Mouse (Mus musculus): ENCODE measurements around the gene Eif5. TPM values are rescaled to one million over a fixed set of nuclear protein-coding genes. Genes with fewer than 3 reads are reported as not detected.

Gene Eif5
- polyA plus RNA-seq, 1 experiment: 57.6 TPM

DNA sequence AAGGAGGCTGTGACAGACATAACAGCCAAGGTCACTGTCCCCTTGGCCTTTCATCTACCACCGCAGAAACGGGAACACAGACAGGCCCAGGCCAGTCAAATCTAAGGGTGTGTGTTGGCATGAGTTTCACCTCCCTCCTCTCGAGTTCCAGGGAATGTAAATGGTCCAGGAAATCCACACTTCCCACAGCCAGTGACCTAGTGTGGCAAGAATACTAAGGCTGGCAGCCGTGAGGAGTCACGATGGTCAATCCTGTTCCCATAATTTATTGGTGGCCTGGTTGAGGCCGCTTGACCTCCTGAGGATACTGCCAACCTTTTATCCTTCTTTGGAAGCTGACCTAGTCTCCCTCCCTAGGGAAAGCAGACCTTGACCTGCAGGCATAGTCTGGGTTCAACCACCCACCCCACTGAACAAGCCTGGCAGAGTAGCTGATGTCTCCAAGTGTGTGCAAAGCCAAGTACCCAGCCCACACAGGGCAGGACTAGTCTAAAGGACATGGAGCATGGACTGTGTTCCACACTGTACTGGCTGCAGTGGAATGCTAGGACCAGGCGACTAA lies 23.5 kb upstream of the Eif5 start:
- Histone ChIP-seq H3K27me3 (ENCODE audit: control insufficient read depth, insufficient read depth, insufficient read length) (no peaks in the 10 kb centered on the region), H3K4me3 (no peak overlapping the region), H3K4me2 (ENCODE audit: low read depth) (peak overlapping the region; percentile 44), H3K36me3 (ENCODE audit: control insufficient read depth, insufficient read depth) (no peaks in the 10 kb centered on the region), H3K79me2 (ENCODE audit: control insufficient read depth, insufficient read depth) (no peaks in the 10 kb centered on the region), H3ac (ENCODE audit: control insufficient read depth, insufficient read length) (no peak overlapping the region)
- TF ChIP-seq CEBPB (IDR thresholded peaks at IDR 0.05; ENCODE audit: insufficient read depth, poor library complexity, severe bottlenecking) (no peak), E2F4 (IDR thresholded peaks at IDR 0.05; ENCODE audit: insufficient read depth) (no peak), POLR2AphosphoS2 (IDR thresholded peaks at IDR 0.05; ENCODE audit: insufficient read length, low read depth) (no peak), MYOG (IDR thresholded peaks at IDR 0.05; ENCODE audit: control insufficient read depth in 1 of 3, insufficient read depth in 1 of 3, insufficient read length in 2 of 3, low read depth in 2 of 3) (no peak), SRF (IDR thresholded peaks at IDR 0.05; ENCODE audit: control insufficient read depth, insufficient read length, low read depth) (no peak), MYOD1 (IDR thresholded peaks at IDR 0.05; ENCODE audit: control insufficient read depth in 1 of 3, insufficient read length in 2 of 3, low read depth in 2 of 3) (no peak), POLR2A (IDR thresholded peaks at IDR 0.05; ENCODE audit: insufficient read length, low read depth) (no peak), TCF12 (IDR thresholded peaks at IDR 0.05; ENCODE audit: insufficient read depth, poor library complexity, severe bottlenecking) (no peak), MAX (IDR thresholded peaks at IDR 0.05; ENCODE audit: low read depth) (no peak), REST (IDR thresholded peaks at IDR 0.05; ENCODE audit: insufficient read depth, insufficient read length) (no peak), USF1 (IDR thresholded peaks at IDR 0.05; ENCODE audit: low read depth) (no peak), TCF3 (IDR thresholded peaks at IDR 0.05; ENCODE audit: insufficient read length, low read depth) (no peak)

DNA sequence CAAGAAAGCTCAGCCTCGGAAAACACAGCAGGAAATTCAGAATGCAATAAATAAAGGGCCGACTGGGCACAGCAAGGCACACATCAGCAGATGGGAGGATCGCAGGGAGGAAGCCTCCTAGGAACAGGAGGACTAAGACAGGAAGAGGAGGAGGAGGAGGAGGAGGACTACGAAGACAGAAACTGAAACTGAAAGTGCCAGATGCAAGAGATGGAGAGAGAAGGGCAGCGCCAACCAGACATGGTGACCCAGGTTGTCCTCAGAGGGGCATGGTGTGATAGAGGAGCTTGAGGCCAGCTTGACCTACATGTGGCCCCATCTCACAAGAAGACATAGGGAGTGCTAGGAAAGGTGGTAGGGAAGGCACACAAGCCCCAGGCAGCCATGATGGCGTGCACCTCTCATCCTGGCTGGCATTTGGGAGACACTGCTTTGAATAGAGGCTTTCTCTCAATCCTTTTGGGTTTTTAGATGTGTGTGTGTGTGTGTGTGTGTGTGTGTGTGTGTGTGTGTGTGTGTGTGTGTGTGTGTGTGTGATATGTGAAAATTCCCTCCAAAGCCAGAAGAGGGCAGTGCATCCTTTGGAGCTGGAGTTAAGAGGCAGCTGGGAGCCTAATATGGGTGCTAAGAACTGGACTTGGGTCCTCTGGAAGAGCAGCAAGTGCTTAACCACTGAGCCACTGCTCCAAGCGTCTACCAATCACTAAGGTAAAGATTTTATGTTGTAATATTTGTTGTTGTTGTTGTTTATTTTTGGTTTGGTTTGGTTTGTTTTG lies 22.8 kb upstream of the Eif5 start:
- TF ChIP-seq SRF (IDR thresholded peaks at IDR 0.05; ENCODE audit: control insufficient read depth, insufficient read length, low read depth) (no peak), CEBPB (IDR thresholded peaks at IDR 0.05; ENCODE audit: insufficient read depth, poor library complexity, severe bottlenecking) (no peak), USF1 (IDR thresholded peaks at IDR 0.05; ENCODE audit: low read depth) (no peak), E2F4 (IDR thresholded peaks at IDR 0.05; ENCODE audit: insufficient read depth) (no peak), MYOD1 (IDR thresholded peaks at IDR 0.05; ENCODE audit: control insufficient read depth in 1 of 3, insufficient read length in 2 of 3, low read depth in 2 of 3) (no peak), MYOG (IDR thresholded peaks at IDR 0.05; ENCODE audit: control insufficient read depth in 1 of 3, insufficient read depth in 1 of 3, insufficient read length in 2 of 3, low read depth in 2 of 3) (no peak), TCF12 (IDR thresholded peaks at IDR 0.05; ENCODE audit: insufficient read depth, poor library complexity, severe bottlenecking) (no peak), TCF3 (IDR thresholded peaks at IDR 0.05; ENCODE audit: insufficient read length, low read depth) (no peak), MAX (IDR thresholded peaks at IDR 0.05; ENCODE audit: low read depth) (no peak), REST (IDR thresholded peaks at IDR 0.05; ENCODE audit: insufficient read depth, insufficient read length) (no peak), POLR2AphosphoS2 (IDR thresholded peaks at IDR 0.05; ENCODE audit: insufficient read length, low read depth) (no peak), POLR2A (IDR thresholded peaks at IDR 0.05; ENCODE audit: insufficient read length, low read depth) (no peak)
- Histone ChIP-seq H3K4me2 (ENCODE audit: low read depth) (peak overlapping the region; percentile 44), H3K36me3 (ENCODE audit: control insufficient read depth, insufficient read depth) (no peaks in the 10 kb centered on the region), H3ac (ENCODE audit: control insufficient read depth, insufficient read length) (no peak overlapping the region), H3K79me2 (ENCODE audit: control insufficient read depth, insufficient read depth) (no peaks in the 10 kb centered on the region), H3K27me3 (ENCODE audit: control insufficient read depth, insufficient read depth, insufficient read length) (no peaks in the 10 kb centered on the region), H3K4me3 (no peak overlapping the region)

DNA sequence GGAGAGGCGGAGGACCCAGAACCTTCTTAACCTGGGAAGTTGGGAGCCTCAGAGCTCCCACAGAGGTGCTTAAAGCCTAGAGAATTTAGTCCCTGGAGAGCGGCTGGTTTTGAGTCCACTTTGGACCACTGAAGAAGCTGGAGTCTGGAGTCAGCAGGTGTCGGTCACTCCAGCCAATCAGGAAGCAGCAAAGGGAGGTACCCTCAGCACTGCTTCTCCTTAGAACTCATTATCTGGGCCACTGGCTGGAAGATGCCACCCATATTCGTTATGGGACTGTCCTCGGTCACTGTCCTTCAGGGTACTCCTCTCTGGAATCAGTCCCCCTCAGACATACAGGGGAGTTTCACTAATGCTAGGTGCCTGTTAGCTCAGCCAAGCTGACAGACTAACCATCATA lies 21.9 kb upstream of the Eif5 start:
- Histone ChIP-seq H3K79me2 (ENCODE audit: control insufficient read depth, insufficient read depth) (no peaks in the 10 kb centered on the region), H3K4me3 (no peak overlapping the region), H3K27me3 (ENCODE audit: control insufficient read depth, insufficient read depth, insufficient read length) (no peaks in the 10 kb centered on the region), H3K4me2 (ENCODE audit: low read depth) (no peak overlapping the region), H3ac (ENCODE audit: control insufficient read depth, insufficient read length) (no peak overlapping the region), H3K36me3 (ENCODE audit: control insufficient read depth, insufficient read depth) (no peaks in the 10 kb centered on the region)
- TF ChIP-seq MYOD1 (IDR thresholded peaks at IDR 0.05; ENCODE audit: control insufficient read depth in 1 of 3, insufficient read length in 2 of 3, low read depth in 2 of 3): no peak
- TF ChIP-seq E2F4 (IDR thresholded peaks at IDR 0.05; ENCODE audit: insufficient read depth): no peak
- no peak for TF ChIP-seq USF1 (IDR thresholded peaks at IDR 0.05; ENCODE audit: low read depth)
- TF ChIP-seq TCF3 (IDR thresholded peaks at IDR 0.05; ENCODE audit: insufficient read length, low read depth): no peak
- no peak for TF ChIP-seq SRF (IDR thresholded peaks at IDR 0.05; ENCODE audit: control insufficient read depth, insufficient read length, low read depth)
- TF ChIP-seq POLR2A (IDR thresholded peaks at IDR 0.05; ENCODE audit: insufficient read length, low read depth): no peak
- no peak for TF ChIP-seq MAX (IDR thresholded peaks at IDR 0.05; ENCODE audit: low read depth)
- no peak for TF ChIP-seq TCF12 (IDR thresholded peaks at IDR 0.05; ENCODE audit: insufficient read depth, poor library complexity, severe bottlenecking)
- no peak for TF ChIP-seq POLR2AphosphoS2 (IDR thresholded peaks at IDR 0.05; ENCODE audit: insufficient read length, low read depth)
- TF ChIP-seq REST (IDR thresholded peaks at IDR 0.05; ENCODE audit: insufficient read depth, insufficient read length): no peak

DNA sequence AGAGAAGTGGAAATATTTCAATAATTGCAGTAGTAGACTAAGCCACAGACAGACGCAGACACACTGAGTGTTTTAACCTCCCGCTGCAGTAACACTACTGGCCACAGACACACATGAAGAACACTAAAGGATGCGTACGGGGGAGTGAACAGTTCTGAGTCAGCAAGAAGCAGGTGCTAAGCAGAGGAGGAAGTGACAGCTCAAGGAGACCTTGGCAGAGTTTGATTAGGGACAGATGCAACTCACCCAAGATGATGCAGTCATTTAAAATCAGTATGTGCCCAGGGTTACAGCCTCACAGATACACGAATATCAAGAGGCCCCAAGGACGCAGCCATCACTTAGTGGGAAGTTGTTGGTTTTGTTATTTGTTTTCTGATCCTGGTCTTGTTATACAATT lies 21.0 kb upstream of the Eif5 start:
- no peaks in the 10 kb centered on the region for H3K79me2 ChIP-seq (ENCODE audit: control insufficient read depth, insufficient read depth)
- H3K27me3 ChIP-seq (ENCODE audit: control insufficient read depth, insufficient read depth, insufficient read length): no peaks in the 10 kb centered on the region
- H3K36me3 ChIP-seq (ENCODE audit: control insufficient read depth, insufficient read depth): no peaks in the 10 kb centered on the region
- H3ac ChIP-seq (ENCODE audit: control insufficient read depth, insufficient read length): no peak overlapping the region
- H3K4me3 ChIP-seq: no peak overlapping the region
- no peak for TF ChIP-seq MYOG (IDR thresholded peaks at IDR 0.05; ENCODE audit: control insufficient read depth in 1 of 3, insufficient read depth in 1 of 3, insufficient read length in 2 of 3, low read depth in 2 of 3)
- TF ChIP-seq POLR2A (IDR thresholded peaks at IDR 0.05; ENCODE audit: insufficient read length, low read depth): no peak
- no peak for TF ChIP-seq TCF3 (IDR thresholded peaks at IDR 0.05; ENCODE audit: insufficient read length, low read depth)
- no peak for TF ChIP-seq SRF (IDR thresholded peaks at IDR 0.05; ENCODE audit: control insufficient read depth, insufficient read length, low read depth)
- TF ChIP-seq E2F4 (IDR thresholded peaks at IDR 0.05; ENCODE audit: insufficient read depth): no peak
- no peak for TF ChIP-seq POLR2AphosphoS2 (IDR thresholded peaks at IDR 0.05; ENCODE audit: insufficient read length, low read depth)
- no peak overlapping the region for H3K4me2 ChIP-seq (ENCODE audit: low read depth)
